In genomic region chr2:52959291-52959621, GRCm38 (mm10) we compare ENCODE assay signal across 8 mouse cellular contexts.
DNase-seq lines count a peak whose midpoint lies in the region; ATAC-seq lines count a peak whose summit lies in the region.

No protein-coding gene starts in this region.

- H3K4me3 ChIP-seq in heart, embryonic 10.5 days, result peak overlapping the region; percentile 40
- H3K4me3 ChIP-seq in brown adipose tissue, adult 24 weeks (ENCODE audit: insufficient read depth, low read depth, low read length), result peak overlapping the region; percentile 11
- peak overlapping the region; percentile 13; the same call in 1 of the 2 replicates for H3K4me3 ChIP-seq in hindbrain, embryonic 14.5 days (replicated peaks; ENCODE audit: low read length)
- no peak overlapping the region for H3K4me3 ChIP-seq in midbrain, embryonic 14.5 days (replicated peaks; ENCODE audit: low read depth, low read length)

- ATAC-seq in hindbrain, embryonic 14.5 days (ENCODE audit: low FRiP score), result no peak; the same call in 1 of the 2 replicates
- no peak; the same call in 1 of the 2 replicates for ATAC-seq in midbrain, embryonic 14.5 days (ENCODE audit: low FRiP score, low TSS enrichment)

- no peaks in the 10 kb centered on the region for H3K9me3 ChIP-seq in heart, embryonic 10.5 days
- no peaks in the 10 kb centered on the region for H3K9me3 ChIP-seq in hindbrain, embryonic 14.5 days (ENCODE audit: control insufficient read depth, low read length)
- no peaks in the 10 kb centered on the region for H3K9me3 ChIP-seq in midbrain, embryonic 14.5 days (ENCODE audit: control insufficient read depth, low read length)

- no peak for DNase-seq in heart, embryonic 10.5 days (ENCODE audit: low spot score)
- DNase-seq in heart, adult 9 months (ENCODE audit: low spot score in 2 of 2), result no peak
- DNase-seq in hindbrain, embryonic 14.5 days (ENCODE audit: low spot score), result no peak
- DNase-seq in midbrain, embryonic 14.5 days, result no peak
- no peak for DNase-seq in adipocyte (ENCODE audit: low spot score)
- no peak for DNase-seq in cerebellum, postnatal 25 days
- no peak for DNase-seq in urinary bladder, postnatal 10 days (ENCODE audit: low spot score)

- H3K9ac ChIP-seq in hindbrain, embryonic 14.5 days, result peak overlapping the region; percentile 47
- H3K9ac ChIP-seq in midbrain, embryonic 14.5 days (replicated peaks; ENCODE audit: low read length), result peak overlapping the region; percentile 17; the same call in 1 of the 2 replicates

- peak overlapping the region; percentile 62 for H3K27ac ChIP-seq in heart, embryonic 10.5 days
- H3K27ac ChIP-seq in brown adipose tissue, adult 24 weeks (replicated peaks; ENCODE audit: low read depth, low read length), result 0 out of 2 replicates have a peak overlapping the region, but pooled peaks have one; percentile 0
- H3K27ac ChIP-seq in hindbrain, embryonic 14.5 days, result peak overlapping the region; percentile 85
- H3K27ac ChIP-seq in midbrain, embryonic 14.5 days (replicated peaks; ENCODE audit: low read depth, low read length), result peak overlapping the region; percentile 75

- no peaks in the 10 kb centered on the region for H3K27me3 ChIP-seq in heart, embryonic 10.5 days (ENCODE audit: insufficient read depth, poor library complexity, severe bottlenecking)
- no peaks in the 10 kb centered on the region for H3K27me3 ChIP-seq in hindbrain, embryonic 14.5 days (ENCODE audit: control insufficient read depth, insufficient read depth, low read length)
- no peaks in the 10 kb centered on the region for H3K27me3 ChIP-seq in midbrain, embryonic 14.5 days (ENCODE audit: control insufficient read depth, insufficient read depth, low read length)

- peak overlapping the region; percentile 45 for H3K4me2 ChIP-seq in hindbrain, embryonic 14.5 days (replicated peaks)
- peak overlapping the region; percentile 40 for H3K4me2 ChIP-seq in midbrain, embryonic 14.5 days (ENCODE audit: low read length)

- peaks cover 34% of the 10 kb centered on the region for H3K4me1 ChIP-seq in heart, embryonic 10.5 days
- H3K4me1 ChIP-seq in brown adipose tissue, adult 24 weeks (ENCODE audit: control insufficient read depth, insufficient read depth, insufficient read length, low read length), result peaks cover 19% of the 10 kb centered on the region
- H3K4me1 ChIP-seq in hindbrain, embryonic 14.5 days (replicated peaks; ENCODE audit: control insufficient read depth, insufficient read depth, low read length), result peaks cover 49% of the 10 kb centered on the region
- peaks cover 29% of the 10 kb centered on the region for H3K4me1 ChIP-seq in midbrain, embryonic 14.5 days (ENCODE audit: control insufficient read depth, insufficient read depth, low read length)

- H3K36me3 ChIP-seq in heart, embryonic 10.5 days, result no peaks in the 10 kb centered on the region
- H3K36me3 ChIP-seq in hindbrain, embryonic 14.5 days (replicated peaks; ENCODE audit: control insufficient read depth, insufficient read depth), result no peaks in the 10 kb centered on the region
- H3K36me3 ChIP-seq in midbrain, embryonic 14.5 days (ENCODE audit: control insufficient read depth, insufficient read depth, low read length), result no peaks in the 10 kb centered on the region

Comparison
In these comparisons a context has a peak if more than half of its experiments do, and no peak if none do; other contexts are left out.
1. H3K27ac ChIP-seq: peak in every context shown above with its lines; median percentile 85 in hindbrain, embryonic 14.5 days; 75 in midbrain, embryonic 14.5 days; 62 in heart, embryonic 10.5 days; 0 in brown adipose tissue, adult 24 weeks.